Mouse (Mus musculus) olfactory bulb, adult 2 months (tissue): Measurements from ENCODE around the gene Tmem198b.

Experiments
- CTCF ChIP-seq: fragments of 200-500 bp; IDR thresholded peaks from 2 replicates; pipeline ENCODE4 v1.5.1; 2012; ENCODE audit warnings: low read depth, mild to moderate bottlenecking, low read length, moderate library complexity; ENCODE audit not compliant: insufficient read depth
- POLR2A ChIP-seq: fragments of 200-500 bp; IDR thresholded peaks from 2 replicates; pipeline ENCODE4 v1.6.1; 2012; ENCODE audit warnings: mild to moderate bottlenecking, low read depth, low read length, moderate library complexity; ENCODE audit not compliant: insufficient read depth

DNA sequence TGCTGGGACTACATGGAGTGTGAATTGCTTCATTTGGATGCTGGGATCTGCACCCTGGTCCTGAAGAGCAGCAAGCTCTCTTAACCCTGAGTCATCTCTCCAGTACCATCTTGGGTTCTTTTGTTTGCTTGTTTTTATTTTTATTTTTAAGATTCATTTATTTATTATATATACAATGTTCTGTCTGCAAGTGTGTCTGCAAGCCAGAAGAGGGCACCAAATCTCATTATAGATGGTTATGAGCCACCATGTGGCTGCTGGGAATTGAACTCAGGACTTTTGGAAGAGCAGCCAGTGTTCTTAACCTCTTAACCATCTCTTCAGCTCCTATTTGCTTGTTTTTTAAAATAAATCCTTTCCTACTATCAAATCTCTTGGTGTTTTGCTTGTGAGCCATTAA, 33.2 kb upstream of the Tmem198b start:
- TF ChIP-seq POLR2A (no peak), CTCF (no peak)
